Mouse (Mus musculus) forebrain, embryonic 15.5 days (tissue): ENCODE measurements around the gene Pus10. TPM values are rescaled to one million over a fixed set of nuclear protein-coding genes. Genes with fewer than 3 reads are reported as not detected.

ENCODE experiments used
- ATAC-seq: fragments of 200-750 bp; cut with Nextera tagmentation; replicated peaks from 2 replicates; pipeline ENCODE4 v1.8.0; 2017; ENCODE audit warnings: mild to moderate bottlenecking, moderate TSS enrichment, moderate library complexity
- H3K27ac ChIP-seq: fragments of 300-500 bp; sonication (generic); replicated peaks from 2 replicates; pipeline ENCODE4 v1.5.1; 2015; ENCODE audit warnings: mild to moderate bottlenecking, inconsistent platforms
- H3K27me3 ChIP-seq: fragments of 300-500 bp; sonication (generic); 2 replicates; pipeline ENCODE4 v1.6.1; 2015; ENCODE audit warnings: inconsistent platforms
- H3K36me3 ChIP-seq: fragments of 300-500 bp; sonication (generic); 2 replicates; pipeline ENCODE4 v1.6.1; 2015; ENCODE audit warnings: mild to moderate bottlenecking, inconsistent platforms
- H3K4me1 ChIP-seq: fragments of 300-500 bp; sonication (generic); 2 replicates; pipeline ENCODE4 v1.6.1; 2015; ENCODE audit warnings: inconsistent platforms
- H3K4me2 ChIP-seq: fragments of 300-500 bp; sonication (generic); replicated peaks from 2 replicates; pipeline ENCODE4 v1.6.1; 2015; ENCODE audit warnings: mild to moderate bottlenecking, inconsistent platforms
- H3K4me3 ChIP-seq: fragments of 300-500 bp; sonication (generic); 2 replicates; pipeline ENCODE4 v1.5.1; 2015; ENCODE audit warnings: mild to moderate bottlenecking, inconsistent platforms
- H3K9ac ChIP-seq: fragments of 300-500 bp; sonication (generic); replicated peaks from 2 replicates; pipeline ENCODE4 v1.6.1; 2015; ENCODE audit warnings: mild to moderate bottlenecking, inconsistent platforms
- H3K9me3 ChIP-seq: fragments of 300-500 bp; sonication (generic); 2 replicates; pipeline ENCODE4 v1.6.1; 2016; ENCODE audit warnings: inconsistent platforms
- WGBS: fragments of 180-500 bp; shearing (Covaris S2); methylation state at CpG from one replicate; pipeline ENCODE4 v1.1.7; 2015; ENCODE audit warnings: mixed read lengths; 5-methylcytosine and 5-hydroxymethylcytosine counted together
- polyA plus RNA-seq: library from polyadenylated mRNA; unstranded; fragments of >200 nt; fragmentation: Nextera tagmentation; extraction: Ambion mirVana; gene quantifications from 2 replicates; pipeline ENCODE4 v1.2.1, GENCODE M21; 2015

The Pus10 gene
- polyA plus RNA-seq, 1 experiment from 2014 or later: 12.1 TPM

- ATAC-seq: no peak
- no peak overlapping the region for H3K4me3 ChIP-seq
- H3K36me3 ChIP-seq: peaks cover 3% of the 10 kb centered on the region; the same call in 1 of the 2 replicates
- no peaks in the 10 kb centered on the region for H3K9me3 ChIP-seq
- no peaks in the 10 kb centered on the region for H3K4me1 ChIP-seq
- H3K27me3 ChIP-seq: no peaks in the 10 kb centered on the region
- H3K9ac ChIP-seq: no peak overlapping the region
- no peak overlapping the region for H3K4me2 ChIP-seq
- WGBS: 45% methylated on average over 3 of the region's 3 CpGs
- H3K27ac ChIP-seq: no peak overlapping the region
These were observed 34.1 kb downstream of the Pus10 start for GRCm38 (mm10) chr11:23699414-23700095.

- no peak overlapping the region for H3K4me3 ChIP-seq
- H3K27ac ChIP-seq: no peak overlapping the region
- H3K4me1 ChIP-seq: no peaks in the 10 kb centered on the region
- H3K4me2 ChIP-seq: no peak overlapping the region
- WGBS: 94% methylated on average over 3 of the region's 3 CpGs
- H3K9ac ChIP-seq: no peak overlapping the region
- peaks cover 3% of the 10 kb centered on the region for H3K36me3 ChIP-seq
- no peaks in the 10 kb centered on the region for H3K27me3 ChIP-seq
- ATAC-seq: no peak
- H3K9me3 ChIP-seq: no peaks in the 10 kb centered on the region
These were observed 36.4 kb downstream of the Pus10 start for GRCm38 (mm10) chr11:23701831-23702230.

GRCm38 (mm10) chr11:23704604-23705294, 39.3 kb downstream of the Pus10 start:
- ATAC-seq: no peak
- WGBS: 82% methylated on average over 7 of the region's 7 CpGs
- H3K36me3 ChIP-seq: peaks cover 19% of the 10 kb centered on the region
- no peak overlapping the region for H3K9ac ChIP-seq
- no peaks in the 10 kb centered on the region for H3K27me3 ChIP-seq
- no peak overlapping the region for H3K4me3 ChIP-seq
- no peaks in the 10 kb centered on the region for H3K4me1 ChIP-seq
- no peaks in the 10 kb centered on the region for H3K9me3 ChIP-seq
- H3K27ac ChIP-seq: no peak overlapping the region
- H3K4me2 ChIP-seq: no peak overlapping the region

- Histone ChIP-seq H3K27ac (no peak overlapping the region), H3K36me3 (peaks cover 74% of the 10 kb centered on the region), H3K4me3 (no peak overlapping the region), H3K4me1 (no peaks in the 10 kb centered on the region), H3K27me3 (no peaks in the 10 kb centered on the region), H3K4me2 (no peak overlapping the region), H3K9me3 (no peaks in the 10 kb centered on the region), H3K9ac (no peak overlapping the region)
- no peak for ATAC-seq
- WGBS: 89% methylated on average over 3 of the region's 3 CpGs
These were observed 46.8 kb downstream of the Pus10 start for GRCm38 (mm10) chr11:23712299-23712698.

GRCm38 (mm10) chr11:23718856-23719255, 53.4 kb downstream of the Pus10 start:
- no peaks in the 10 kb centered on the region for H3K4me1 ChIP-seq
- no peak overlapping the region for H3K4me3 ChIP-seq
- peaks cover 68% of the 10 kb centered on the region for H3K36me3 ChIP-seq
- 93% methylated on average over 2 of the region's 2 CpGs for WGBS
- no peak for ATAC-seq
- no peak overlapping the region for H3K4me2 ChIP-seq
- H3K27me3 ChIP-seq: no peaks in the 10 kb centered on the region
- no peak overlapping the region for H3K27ac ChIP-seq
- no peak overlapping the region for H3K9ac ChIP-seq
- H3K9me3 ChIP-seq: no peaks in the 10 kb centered on the region

GRCm38 (mm10) chr11:23719825-23720224, 54.4 kb downstream of the Pus10 start:
- no peak overlapping the region for H3K9ac ChIP-seq
- no peak overlapping the region for H3K4me2 ChIP-seq
- no peak overlapping the region for H3K4me3 ChIP-seq
- ATAC-seq: no peak
- no peaks in the 10 kb centered on the region for H3K9me3 ChIP-seq
- 82% methylated on average over 3 of the region's 3 CpGs for WGBS
- H3K27ac ChIP-seq: no peak overlapping the region
- H3K27me3 ChIP-seq: no peaks in the 10 kb centered on the region
- peaks cover 61% of the 10 kb centered on the region for H3K36me3 ChIP-seq
- no peaks in the 10 kb centered on the region for H3K4me1 ChIP-seq

GRCm38 (mm10) chr11:23722326-23722725, 56.9 kb downstream of the Pus10 start:
- Histone ChIP-seq H3K9me3 (no peaks in the 10 kb centered on the region), H3K36me3 (peaks cover 61% of the 10 kb centered on the region), H3K4me1 (no peaks in the 10 kb centered on the region), H3K4me2 (no peak overlapping the region), H3K4me3 (no peak overlapping the region), H3K9ac (no peak overlapping the region), H3K27ac (no peak overlapping the region), H3K27me3 (no peaks in the 10 kb centered on the region)
- WGBS: 9% methylated on average over 2 of the region's 2 CpGs
- ATAC-seq: no peak

GRCm38 (mm10) chr11:23725850-23726249, 60.4 kb downstream of the Pus10 start:
- WGBS: 94% methylated on average over 2 of the region's 2 CpGs
- no peak overlapping the region for H3K4me2 ChIP-seq
- no peaks in the 10 kb centered on the region for H3K4me1 ChIP-seq
- no peak overlapping the region for H3K27ac ChIP-seq
- H3K9ac ChIP-seq: no peak overlapping the region
- H3K9me3 ChIP-seq: no peaks in the 10 kb centered on the region
- peaks cover 44% of the 10 kb centered on the region for H3K36me3 ChIP-seq
- no peak for ATAC-seq
- no peaks in the 10 kb centered on the region for H3K27me3 ChIP-seq
- H3K4me3 ChIP-seq: no peak overlapping the region

- Histone ChIP-seq H3K4me2 (no peak overlapping the region), H3K4me3 (no peak overlapping the region), H3K27ac (no peak overlapping the region), H3K4me1 (no peaks in the 10 kb centered on the region), H3K9ac (no peak overlapping the region), H3K27me3 (no peaks in the 10 kb centered on the region), H3K9me3 (no peaks in the 10 kb centered on the region), H3K36me3 (peaks cover 45% of the 10 kb centered on the region)
- 100% methylated on average over 2 of the region's 2 CpGs for WGBS
- no peak for ATAC-seq
These were observed 61.0 kb downstream of the Pus10 start for GRCm38 (mm10) chr11:23726441-23726840.

GRCm38 (mm10) chr11:23728186-23728585, 62.7 kb downstream of the Pus10 start:
- Histone ChIP-seq H3K4me1 (no peaks in the 10 kb centered on the region), H3K9me3 (no peaks in the 10 kb centered on the region), H3K27me3 (no peaks in the 10 kb centered on the region), H3K9ac (no peak overlapping the region), H3K4me2 (no peak overlapping the region), H3K4me3 (no peak overlapping the region), H3K36me3 (peaks cover 41% of the 10 kb centered on the region), H3K27ac (no peak overlapping the region)
- 93% methylated on average over 2 of the region's 2 CpGs for WGBS
- no peak for ATAC-seq

GRCm38 (mm10) chr11:23730120-23730519, 64.6 kb downstream of the Pus10 start:
- WGBS: 93% methylated on average over 4 of the region's 4 CpGs
- no peaks in the 10 kb centered on the region for H3K4me1 ChIP-seq
- no peak overlapping the region for H3K4me2 ChIP-seq
- no peak overlapping the region for H3K4me3 ChIP-seq
- H3K27ac ChIP-seq: no peak overlapping the region
- peaks cover 44% of the 10 kb centered on the region for H3K36me3 ChIP-seq
- no peaks in the 10 kb centered on the region for H3K27me3 ChIP-seq
- ATAC-seq: no peak
- no peaks in the 10 kb centered on the region for H3K9me3 ChIP-seq
- no peak overlapping the region for H3K9ac ChIP-seq

GRCm38 (mm10) chr11:23732840-23733239, 67.4 kb downstream of the Pus10 start:
- H3K27me3 ChIP-seq: no peaks in the 10 kb centered on the region
- H3K4me3 ChIP-seq: no peak overlapping the region
- no peaks in the 10 kb centered on the region for H3K4me1 ChIP-seq
- H3K27ac ChIP-seq: no peak overlapping the region
- ATAC-seq: no peak
- H3K36me3 ChIP-seq: peaks cover 24% of the 10 kb centered on the region
- WGBS: 87% methylated on average over 1 of the region's 1 CpGs
- no peak overlapping the region for H3K9ac ChIP-seq
- H3K9me3 ChIP-seq: no peaks in the 10 kb centered on the region
- no peak overlapping the region for H3K4me2 ChIP-seq
